Mouse (Mus musculus): ENCODE results near the gene Kif6.

Gene Kif6

GRCm38 (mm10) chr17:49737217-49737774 lies 122.4 kb downstream of the Kif6 start:
- DNase-seq (ENCODE audit: extremely low spot score), result no peak

- DNase-seq (ENCODE audit: extremely low spot score), result no peak
These were observed 123.4 kb downstream of the Kif6 start for GRCm38 (mm10) chr17:49738351-49738750.

- no peak for DNase-seq (ENCODE audit: extremely low spot score)
These were observed 125.2 kb downstream of the Kif6 start for GRCm38 (mm10) chr17:49739896-49740679.

GRCm38 (mm10) chr17:49741172-49741571 lies 126.2 kb downstream of the Kif6 start:
- DNase-seq (ENCODE audit: extremely low spot score), result no peak

GRCm38 (mm10) chr17:49741927-49742326 lies 127.0 kb downstream of the Kif6 start:
- DNase-seq (ENCODE audit: extremely low spot score), result no peak

- no peak for DNase-seq (ENCODE audit: extremely low spot score)
These were observed 128.9 kb downstream of the Kif6 start for GRCm38 (mm10) chr17:49743580-49744463.

GRCm38 (mm10) chr17:49750889-49751324 lies 136.0 kb downstream of the Kif6 start:
- DNase-seq (ENCODE audit: extremely low spot score), result no peak

GRCm38 (mm10) chr17:49753874-49754273 lies 138.9 kb downstream of the Kif6 start:
- DNase-seq (ENCODE audit: extremely low spot score), result no peak

GRCm38 (mm10) chr17:49756862-49757261 lies 141.9 kb downstream of the Kif6 start:
- no peak for DNase-seq (ENCODE audit: extremely low spot score)

- DNase-seq (ENCODE audit: extremely low spot score), result no peak
These were observed 144.1 kb downstream of the Kif6 start for GRCm38 (mm10) chr17:49759047-49759446.

GRCm38 (mm10) chr17:49761260-49761659 lies 146.3 kb downstream of the Kif6 start:
- DNase-seq (ENCODE audit: extremely low spot score), result no peak

GRCm38 (mm10) chr17:49761838-49762237 lies 146.9 kb downstream of the Kif6 start:
- no peak for DNase-seq (ENCODE audit: extremely low spot score)

GRCm38 (mm10) chr17:49764963-49765362 lies 150.0 kb downstream of the Kif6 start:
- no peak for DNase-seq (ENCODE audit: extremely low spot score)

GRCm38 (mm10) chr17:49767717-49768370 lies 152.9 kb downstream of the Kif6 start:
- DNase-seq (ENCODE audit: extremely low spot score), result no peak

- DNase-seq (ENCODE audit: extremely low spot score), result no peak
These were observed 156.9 kb downstream of the Kif6 start for GRCm38 (mm10) chr17:49771703-49772315.

GRCm38 (mm10) chr17:49777115-49777839 lies 162.3 kb downstream of the Kif6 start:
- DNase-seq (ENCODE audit: extremely low spot score), result no peak

GRCm38 (mm10) chr17:49779066-49779465 lies 164.1 kb downstream of the Kif6 start:
- DNase-seq (ENCODE audit: extremely low spot score), result no peak

GRCm38 (mm10) chr17:49779576-49779975 lies 164.6 kb downstream of the Kif6 start:
- DNase-seq (ENCODE audit: extremely low spot score), result no peak

GRCm38 (mm10) chr17:49785851-49786250 lies 170.9 kb downstream of the Kif6 start:
- no peak for DNase-seq (ENCODE audit: extremely low spot score)

GRCm38 (mm10) chr17:49787351-49787750 lies 172.4 kb downstream of the Kif6 start:
- no peak for DNase-seq (ENCODE audit: extremely low spot score)
